Mouse (Mus musculus) NIH3T3 (cell line): ENCODE measurements around the gene Cyp2d22.
"Not testable (repeated sequence)": the region's sequence is repeated elsewhere in the genome, so short reads cannot be mapped to it uniquely, and the experiment has no call there.

Source experiments
- DNase-seq: peaks from one replicate; pipeline ENCODE4 v3.0.0-alpha.2; 2012; ENCODE audit warnings: low read depth

Gene Cyp2d22

GRCm38 (mm10) chr15:82379871-82380713 is at the start of gene Cyp2d22:
Gene Cyp2d22 (minus strand): TSS chr15:82380260.
- peak; percentile 69 for DNase-seq

GRCm38 (mm10) chr15:82423471-82423870 is 43.4 kb upstream of the Cyp2d22 start:
- DNase-seq: no peak

- no peak for DNase-seq
Measured at GRCm38 (mm10) chr15:82422935-82423334, 42.9 kb upstream of the Cyp2d22 start.

GRCm38 (mm10) chr15:82418616-82419015 is 38.6 kb upstream of the Cyp2d22 start:
- DNase-seq: peak; percentile 5

- peak; percentile 89 for DNase-seq
Measured at GRCm38 (mm10) chr15:82416797-82417789, 37.0 kb upstream of the Cyp2d22 start.

- DNase-seq: no peak
Measured at GRCm38 (mm10) chr15:82407536-82407935, 27.5 kb upstream of the Cyp2d22 start.

GRCm38 (mm10) chr15:82406981-82407380 is 26.9 kb upstream of the Cyp2d22 start, which contains the start of gene Cyp2d10:
Gene Cyp2d10 (minus strand): TSS chr15:82407195.
- DNase-seq: no peak

GRCm38 (mm10) chr15:82404163-82404562 is 24.1 kb upstream of the Cyp2d22 start:
- DNase-seq: no peak

GRCm38 (mm10) chr15:82403606-82404005 is 23.5 kb upstream of the Cyp2d22 start:
- no peak for DNase-seq

GRCm38 (mm10) chr15:82402741-82403140 is 22.7 kb upstream of the Cyp2d22 start:
- DNase-seq: no peak

GRCm38 (mm10) chr15:82402106-82402505 is 22.0 kb upstream of the Cyp2d22 start:
- DNase-seq: no peak

GRCm38 (mm10) chr15:82401516-82401915 is 21.5 kb upstream of the Cyp2d22 start:
- no peak for DNase-seq

GRCm38 (mm10) chr15:82395955-82396354 is 15.9 kb upstream of the Cyp2d22 start:
- not testable (repeated sequence) for DNase-seq

- DNase-seq: not testable (repeated sequence)
Measured at GRCm38 (mm10) chr15:82393922-82394321, 13.9 kb upstream of the Cyp2d22 start, which contains the start of gene Cyp2d11. Gene Cyp2d11 (minus strand): TSS chr15:82394022.

GRCm38 (mm10) chr15:82389916-82390315 is 9.9 kb upstream of the Cyp2d22 start:
- not testable (repeated sequence) for DNase-seq

- no peak for DNase-seq
Measured at GRCm38 (mm10) chr15:82385729-82386128, 5.7 kb upstream of the Cyp2d22 start.

GRCm38 (mm10) chr15:82382441-82382840 is 2.4 kb upstream of the Cyp2d22 start:
- DNase-seq: no peak

GRCm38 (mm10) chr15:82380714-82381062 is 628 bp upstream of the Cyp2d22 start:
- no peak for DNase-seq

GRCm38 (mm10) chr15:82379511-82379870 is 569 bp downstream of the Cyp2d22 start:
- no peak for DNase-seq

- peak; percentile 35 for DNase-seq
Measured at GRCm38 (mm10) chr15:82378261-82379180, 1.5 kb downstream of the Cyp2d22 start.

GRCm38 (mm10) chr15:82377701-82378100 is 2.4 kb downstream of the Cyp2d22 start:
- DNase-seq: no peak
